Mouse (Mus musculus): ENCODE measurements around the gene Dnali1.

Dnali1 gene

GRCm38 (mm10) chr4:125065517-125066307 lies at the start of gene Dnali1:
TSS of gene Dnali1 (minus strand) at chr4:125065703.
- DNase-seq (ENCODE audit: low read depth), result peak; percentile 84

GRCm38 (mm10) chr4:125115081-125115480 lies 49.6 kb upstream of the Dnali1 start:
- no peak for DNase-seq (ENCODE audit: low read depth)

GRCm38 (mm10) chr4:125114638-125115037 lies 49.1 kb upstream of the Dnali1 start:
- peak; percentile 78 for DNase-seq (ENCODE audit: low read depth)

- no peak for DNase-seq (ENCODE audit: low read depth)
Measured at GRCm38 (mm10) chr4:125105354-125105753, 39.9 kb upstream of the Dnali1 start.

- DNase-seq (ENCODE audit: low read depth), result no peak
Measured at GRCm38 (mm10) chr4:125101334-125101733, 35.8 kb upstream of the Dnali1 start.

GRCm38 (mm10) chr4:125099458-125099857 lies 34.0 kb upstream of the Dnali1 start:
- peak; percentile 94 for DNase-seq (ENCODE audit: low read depth)

- DNase-seq (ENCODE audit: low read depth), result no peak
Measured at GRCm38 (mm10) chr4:125097412-125097811, 31.9 kb upstream of the Dnali1 start.

GRCm38 (mm10) chr4:125096066-125096465 lies 30.6 kb upstream of the Dnali1 start:
- DNase-seq (ENCODE audit: low read depth), result no peak

- DNase-seq (ENCODE audit: low read depth), result no peak
Measured at GRCm38 (mm10) chr4:125093031-125093430, 27.5 kb upstream of the Dnali1 start.

GRCm38 (mm10) chr4:125085346-125085841 lies 19.9 kb upstream of the Dnali1 start:
- peak; percentile 84 for DNase-seq (ENCODE audit: low read depth)

GRCm38 (mm10) chr4:125084403-125085345 lies 19.2 kb upstream of the Dnali1 start, which contains the start of gene Meaf6:
TSS of gene Meaf6 (plus strand) at chr4:125085134.
- peak; percentile 92 for DNase-seq (ENCODE audit: low read depth)

GRCm38 (mm10) chr4:125078698-125079097 lies 13.2 kb upstream of the Dnali1 start:
- no peak for DNase-seq (ENCODE audit: low read depth)

- no peak for DNase-seq (ENCODE audit: low read depth)
Measured at GRCm38 (mm10) chr4:125077700-125078099, 12.2 kb upstream of the Dnali1 start.

GRCm38 (mm10) chr4:125066490-125067370 lies 1.2 kb upstream of the Dnali1 start, which contains the start of gene Snip1:
TSS of gene Snip1 (plus strand) at chr4:125066672.
- peak; percentile 97 for DNase-seq (ENCODE audit: low read depth)

- peak; percentile 46 for DNase-seq (ENCODE audit: low read depth)
Measured at GRCm38 (mm10) chr4:125063829-125064228, 1.7 kb downstream of the Dnali1 start.

- peak; percentile 45 for DNase-seq (ENCODE audit: low read depth)
Measured at GRCm38 (mm10) chr4:125059025-125059424, 6.5 kb downstream of the Dnali1 start.

GRCm38 (mm10) chr4:125058033-125058432 lies 7.5 kb downstream of the Dnali1 start:
- no peak for DNase-seq (ENCODE audit: low read depth)

GRCm38 (mm10) chr4:125057273-125057672 lies 8.2 kb downstream of the Dnali1 start:
- DNase-seq (ENCODE audit: low read depth), result no peak

- no peak for DNase-seq (ENCODE audit: low read depth)
Measured at GRCm38 (mm10) chr4:125056476-125056875, 9.0 kb downstream of the Dnali1 start.

- DNase-seq (ENCODE audit: low read depth), result no peak
Measured at GRCm38 (mm10) chr4:125055385-125055784, 10.1 kb downstream of the Dnali1 start.

GRCm38 (mm10) chr4:125044454-125044853 lies 21.0 kb downstream of the Dnali1 start:
- DNase-seq (ENCODE audit: low read depth), result no peak
